Mouse (Mus musculus) liver, postnatal 0 days (tissue): ENCODE measurements around the gene Fyb. TPM values are rescaled to one million over a fixed set of nuclear protein-coding genes. Genes with fewer than 3 reads are reported as not detected.
A peak's percentile ranks its signal among the peaks of the same experiment; 100 is the strongest.

Experiments used
- ATAC-seq: fragments of 200-750 bp; cut with Nextera tagmentation; 2 replicates; pipeline ENCODE4 v1.8.0; 2017; ENCODE audit warnings: mild to moderate bottlenecking, moderate library complexity
- DNase-seq: peaks from one replicate; pipeline ENCODE4 v3.0.0-alpha.2; 2016
- H3K27ac ChIP-seq: fragments of 300-500 bp; sonication (generic); 2 replicates; pipeline ENCODE4 v1.5.1; 2014; ENCODE audit warnings: antibody characterized with exemption, moderate library complexity, mild to moderate bottlenecking, low read depth
- H3K27me3 ChIP-seq: fragments of 300-500 bp; sonication (generic); 2 replicates; pipeline ENCODE4 v1.6.1; 2014; ENCODE audit warnings: low read length, control low read depth, mixed read lengths; ENCODE audit not compliant: insufficient read depth
- H3K36me3 ChIP-seq: fragments of 300-500 bp; sonication (generic); replicated peaks from 2 replicates; pipeline ENCODE4 v1.6.1; 2014; ENCODE audit warnings: mild to moderate bottlenecking, control low read depth, low read length, moderate library complexity, mixed read lengths; ENCODE audit not compliant: insufficient read depth
- H3K4me1 ChIP-seq: fragments of 300-500 bp; sonication (generic); 2 replicates; pipeline ENCODE4 v1.6.1; 2014; ENCODE audit warnings: antibody characterized with exemption, mild to moderate bottlenecking, control low read depth; ENCODE audit not compliant: insufficient read depth
- H3K4me2 ChIP-seq: fragments of 300-500 bp; sonication (generic); 2 replicates; pipeline ENCODE4 v1.6.1; 2014; ENCODE audit warnings: low read depth, mild to moderate bottlenecking, low read length, moderate library complexity, mixed read lengths
- H3K4me3 ChIP-seq: fragments of 300-500 bp; sonication (generic); 2 replicates; pipeline ENCODE4 v1.5.1; 2014; ENCODE audit warnings: low read depth, low read length
- H3K9ac ChIP-seq: fragments of 300-500 bp; sonication (generic); replicated peaks from 2 replicates; pipeline ENCODE4 v1.6.1; 2014; ENCODE audit warnings: mild to moderate bottlenecking, moderate library complexity
- H3K9me3 ChIP-seq: fragments of 300-500 bp; sonication (generic); 2 replicates; pipeline ENCODE4 v1.6.1; 2016; ENCODE audit warnings: mild to moderate bottlenecking, control low read depth, low read length, mixed read lengths
- CTCF ChIP-seq: sonication (generic); IDR thresholded peaks from 2 replicates; pipeline ENCODE4 v1.5.1; 2016; ENCODE audit warnings: antibody characterized with exemption, low read depth
- EP300 ChIP-seq: IDR thresholded peaks from 2 replicates; pipeline ENCODE4 v1.6.1; 2016; ENCODE audit warnings: antibody characterized with exemption, low read depth, mild to moderate bottlenecking
- WGBS: fragments of 180-500 bp; shearing (Covaris S2); extraction: QIAGEN DNeasy Blood & Tissue Kit; methylation state at CpG from one replicate; pipeline ENCODE4 v1.1.7; 2014; ENCODE audit not compliant: insufficient replicate concordance; 5-methylcytosine and 5-hydroxymethylcytosine counted together
- polyA plus RNA-seq: library from polyadenylated mRNA; unstranded; fragments of >200 nt; fragmentation: Nextera tagmentation; extraction: Ambion mirVana; gene quantifications from 2 replicates; pipeline ENCODE4 v1.2.1, GENCODE M21; 2015

Fyb gene
- polyA plus RNA-seq, 1 experiment from 2014 or later, result 29.7 TPM

DNA sequence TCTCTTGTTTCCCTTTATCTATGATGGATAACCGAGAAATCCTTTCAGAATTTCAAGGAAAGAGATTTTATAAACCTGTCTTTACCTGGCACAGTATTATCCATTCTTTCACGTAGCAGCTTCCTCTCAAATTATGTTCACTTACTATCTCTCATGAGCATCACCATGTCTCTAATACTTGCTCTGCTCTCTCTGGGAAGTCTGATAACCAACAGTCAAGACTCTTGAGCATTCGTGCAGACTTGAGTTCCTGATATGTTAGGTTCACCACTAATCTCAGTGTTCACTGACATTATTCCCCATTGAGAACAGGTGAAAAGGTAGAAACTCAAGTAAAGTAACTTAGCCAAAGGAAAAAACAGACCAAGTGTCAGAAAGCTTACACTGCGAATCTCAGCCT lies 34.9 kb downstream of the Fyb start:
- WGBS, result 69% methylated on average over 4 of the region's 4 CpGs
- Histone ChIP-seq H3K9ac (no peak overlapping the region), H3K36me3 (no peaks in the 10 kb centered on the region), H3K4me1 (no peaks in the 10 kb centered on the region), H3K27me3 (no peaks in the 10 kb centered on the region), H3K4me2 (no peak overlapping the region), H3K4me3 (no peak overlapping the region), H3K9me3 (no peaks in the 10 kb centered on the region), H3K27ac (no peak overlapping the region)
- DNase-seq, result no peak
- TF ChIP-seq EP300 (no peak), CTCF (no peak)
- no peak for ATAC-seq

DNA sequence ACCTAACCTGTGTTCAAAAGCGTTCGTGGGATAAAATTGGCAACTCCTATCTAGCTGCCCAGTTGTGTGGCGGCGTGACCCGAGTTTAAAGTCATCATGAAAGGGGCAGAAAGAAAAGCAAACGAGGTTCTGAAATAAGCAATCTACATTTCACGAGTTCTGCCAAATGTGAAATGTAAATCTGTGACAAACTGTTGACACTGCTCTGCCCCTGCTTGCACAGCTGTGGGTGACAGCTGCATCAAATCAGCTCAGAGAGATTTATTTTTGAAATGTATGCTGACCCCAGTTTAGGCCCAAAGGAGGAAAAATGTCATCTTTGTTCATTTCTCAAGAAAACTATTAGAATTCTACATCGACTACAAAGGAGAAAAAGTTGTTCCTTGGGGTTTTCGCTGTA lies 36.5 kb downstream of the Fyb start:
- H3K27ac ChIP-seq, result no peak overlapping the region
- no peaks in the 10 kb centered on the region for H3K36me3 ChIP-seq
- no peak for DNase-seq
- no peak overlapping the region for H3K4me2 ChIP-seq
- H3K4me3 ChIP-seq, result no peak overlapping the region
- whole genome bisulfite sequencing, result 81% methylated on average over 9 of the region's 9 CpGs
- H3K27me3 ChIP-seq, result no peaks in the 10 kb centered on the region
- TF ChIP-seq CTCF (no peak), EP300 (no peak)
- no peaks in the 10 kb centered on the region for H3K9me3 ChIP-seq
- no peak overlapping the region for H3K9ac ChIP-seq
- ATAC-seq, result no peak
- H3K4me1 ChIP-seq, result no peaks in the 10 kb centered on the region; the same call in 1 of the 2 replicates

DNA sequence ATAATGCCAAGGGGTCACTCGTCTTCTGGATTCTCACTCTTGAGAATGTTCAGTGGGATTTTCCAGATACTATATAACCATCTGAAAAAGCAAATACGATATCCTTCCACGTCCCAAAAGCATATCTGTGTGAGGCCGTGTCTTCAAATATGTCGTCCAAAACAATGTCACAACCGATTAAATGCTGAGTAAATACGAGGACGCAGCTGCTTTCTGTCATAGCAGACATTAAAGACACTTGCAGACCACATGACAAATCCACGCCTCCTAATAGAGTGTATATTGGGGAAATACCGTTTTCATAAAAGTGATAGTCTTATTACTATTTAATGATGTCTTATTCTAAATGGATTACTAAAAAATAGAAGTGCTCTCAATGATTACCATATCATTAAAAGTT lies 38.0 kb downstream of the Fyb start:
- Histone ChIP-seq H3K27me3 (no peaks in the 10 kb centered on the region), H3K9ac (no peak overlapping the region), H3K27ac (no peak overlapping the region), H3K4me2 (no peak overlapping the region), H3K36me3 (no peaks in the 10 kb centered on the region), H3K9me3 (no peaks in the 10 kb centered on the region), H3K4me3 (no peak overlapping the region), H3K4me1 (no peaks in the 10 kb centered on the region; the same call in 1 of the 2 replicates)
- ATAC-seq, result no peak
- WGBS, result 76% methylated on average over 10 of the region's 10 CpGs
- TF ChIP-seq CTCF, result no peak
- no peak for TF ChIP-seq EP300
- no peak for DNase-seq

DNA sequence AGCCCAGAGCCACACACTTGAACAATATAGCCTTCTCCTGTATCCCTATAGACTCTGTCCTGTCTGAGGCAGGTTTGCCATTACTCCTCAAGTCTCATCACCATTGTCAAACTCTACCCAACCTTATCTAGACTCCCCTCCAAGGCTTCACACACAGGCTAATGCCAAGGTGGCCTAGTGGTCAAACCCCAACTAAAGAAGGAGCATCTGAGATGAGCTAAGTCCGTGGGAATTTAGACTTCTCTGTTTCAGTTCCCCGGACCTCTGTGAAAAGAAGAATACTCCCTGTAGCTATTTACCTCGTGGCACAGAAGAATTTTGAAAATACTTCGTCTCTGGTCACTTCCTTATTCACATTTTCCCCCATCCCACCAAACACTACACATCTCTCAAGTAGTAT lies 39.5 kb downstream of the Fyb start:
- no peaks in the 10 kb centered on the region for H3K36me3 ChIP-seq
- 60% methylated on average over 4 of the region's 4 CpGs for WGBS
- no peak for TF ChIP-seq CTCF
- no peak for TF ChIP-seq EP300
- H3K4me1 ChIP-seq, result no peaks in the 10 kb centered on the region; the same call in 1 of the 2 replicates
- no peak for ATAC-seq
- no peak overlapping the region for H3K9ac ChIP-seq
- no peak for DNase-seq
- no peak overlapping the region for H3K4me3 ChIP-seq
- no peaks in the 10 kb centered on the region for H3K27me3 ChIP-seq
- H3K27ac ChIP-seq, result peak overlapping the region; percentile 34; the same call in 1 of the 2 replicates
- H3K4me2 ChIP-seq, result no peak overlapping the region
- H3K9me3 ChIP-seq, result no peaks in the 10 kb centered on the region

DNA sequence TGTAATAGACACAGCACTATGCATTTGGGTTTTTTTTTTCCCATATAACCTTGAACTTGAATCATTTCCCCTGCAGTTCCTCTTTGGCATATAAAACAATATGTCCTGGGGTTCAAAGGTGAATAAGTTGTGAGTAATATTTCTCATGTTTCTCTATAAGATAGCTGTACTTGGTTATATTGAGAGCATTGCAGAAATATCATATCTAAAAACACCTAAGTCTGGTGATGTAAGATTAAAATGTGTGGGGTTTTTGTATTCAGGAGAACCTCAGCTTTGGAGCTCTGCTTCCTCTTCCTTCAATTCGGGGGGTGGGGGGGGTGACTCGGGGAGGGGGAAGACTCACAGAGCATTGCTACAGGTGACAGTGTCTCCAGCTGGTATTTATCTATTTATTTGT lies 40.0 kb downstream of the Fyb start:
- H3K4me2 ChIP-seq, result no peak overlapping the region
- H3K36me3 ChIP-seq, result no peaks in the 10 kb centered on the region
- H3K4me1 ChIP-seq, result no peaks in the 10 kb centered on the region; the same call in 1 of the 2 replicates
- WGBS, result 48% methylated on average over 2 of the region's 2 CpGs
- H3K27ac ChIP-seq, result no peak overlapping the region
- no peaks in the 10 kb centered on the region for H3K9me3 ChIP-seq
- no peaks in the 10 kb centered on the region for H3K27me3 ChIP-seq
- DNase-seq, result no peak
- H3K9ac ChIP-seq, result no peak overlapping the region
- ATAC-seq, result no peak
- TF ChIP-seq EP300 (no peak), CTCF (no peak)
- H3K4me3 ChIP-seq, result no peak overlapping the region

DNA sequence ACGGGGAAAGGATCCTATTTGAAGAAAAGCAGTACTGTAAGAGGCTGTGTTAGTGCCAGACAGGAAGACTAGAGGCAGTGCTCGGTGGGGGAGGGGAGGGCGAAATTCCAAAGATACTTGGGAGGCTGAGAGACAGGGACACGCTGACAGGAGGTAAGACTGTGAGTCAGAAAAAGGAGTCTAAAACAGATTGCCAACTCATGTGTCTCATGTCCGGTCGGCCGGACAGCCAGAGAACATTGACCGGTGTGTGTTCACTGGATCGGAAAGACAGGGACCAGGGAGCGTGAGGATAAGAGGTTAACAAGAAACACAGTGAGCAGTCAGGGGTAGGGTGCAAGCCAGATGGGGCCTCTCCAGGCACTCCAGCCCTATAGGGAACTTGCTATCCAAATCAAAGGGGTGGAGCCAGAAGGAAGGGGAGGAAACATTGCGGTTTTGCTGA lies 42.3 kb downstream of the Fyb start:
- H3K27ac ChIP-seq, result peak overlapping the region; percentile 18; the same call in 1 of the 2 replicates
- H3K27me3 ChIP-seq, result no peaks in the 10 kb centered on the region
- ATAC-seq, result peak; percentile 70
- H3K9me3 ChIP-seq, result no peaks in the 10 kb centered on the region
- H3K4me3 ChIP-seq, result no peak overlapping the region
- H3K9ac ChIP-seq, result no peak overlapping the region
- no peaks in the 10 kb centered on the region for H3K36me3 ChIP-seq
- no peaks in the 10 kb centered on the region; the same call in 1 of the 2 replicates for H3K4me1 ChIP-seq
- TF ChIP-seq CTCF, result no peak
- 27% methylated on average over 11 of the region's 11 CpGs for WGBS
- peak overlapping the region; percentile 44 for H3K4me2 ChIP-seq
- DNase-seq, result peak; percentile 40

DNA sequence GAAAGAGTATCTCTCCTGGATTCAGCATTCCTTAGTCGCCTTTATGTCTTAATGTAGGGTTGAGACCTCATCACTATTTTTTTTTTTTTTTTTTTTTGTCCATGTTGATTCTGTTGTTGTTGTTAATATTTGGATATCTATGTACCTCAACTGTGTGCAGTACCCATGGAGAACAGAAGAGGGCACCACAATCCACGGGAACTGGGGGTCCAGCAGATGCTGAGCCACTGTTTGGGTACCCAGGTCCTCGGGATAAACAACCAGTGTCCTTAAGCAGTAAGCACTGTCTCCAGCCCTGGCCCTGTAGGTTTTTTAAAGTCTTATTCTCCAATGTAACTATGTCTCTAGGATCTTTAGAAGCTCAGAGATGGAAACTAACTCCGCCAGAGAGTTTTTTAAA lies 43.2 kb downstream of the Fyb start:
- DNase-seq (no peak), ATAC-seq (no peak)
- TF ChIP-seq CTCF, result peak; percentile 43
- no peak for TF ChIP-seq EP300
- Histone ChIP-seq H3K9ac (no peak overlapping the region), H3K27ac (no peak overlapping the region), H3K4me3 (no peak overlapping the region), H3K36me3 (no peaks in the 10 kb centered on the region), H3K27me3 (no peaks in the 10 kb centered on the region), H3K9me3 (no peaks in the 10 kb centered on the region), H3K4me1 (no peaks in the 10 kb centered on the region; the same call in 1 of the 2 replicates), H3K4me2 (no peak overlapping the region)
- WGBS, result 89% methylated on average over 4 of the region's 4 CpGs
